Mouse (Mus musculus): Measurements from ENCODE around the gene Nop16.
A peak's percentile ranks its signal among the peaks of the same experiment; 100 is the strongest.

Nop16 gene

GRCm38 (mm10) chr13:54596107-54596690, 6.3 kb upstream of the Nop16 start:
- no peak for DNase-seq (ENCODE audit: low spot score in 2 of 2)

DNA sequence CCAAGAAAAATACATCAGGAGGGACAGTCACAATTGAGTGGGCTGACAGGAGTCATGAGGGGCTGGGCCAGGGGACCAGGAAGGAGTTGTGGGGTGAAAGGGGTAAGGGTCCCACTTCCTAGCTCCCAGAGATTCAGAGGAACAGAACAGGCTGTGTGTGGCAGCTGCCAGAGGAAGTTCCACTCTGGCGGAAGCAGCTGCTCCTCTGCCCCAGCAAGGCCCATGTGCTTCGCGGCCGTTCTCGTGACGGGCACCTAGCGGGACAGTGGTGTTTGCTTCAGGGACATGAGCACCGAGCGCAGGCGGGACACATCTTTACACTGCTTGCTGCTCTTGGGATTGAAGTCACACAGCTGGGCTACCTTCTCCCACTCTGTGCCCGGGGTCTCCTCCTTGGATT, 3.7 kb upstream of the Nop16 start:
- DNase-seq (ENCODE audit: low spot score in 2 of 2), result no peak

DNA sequence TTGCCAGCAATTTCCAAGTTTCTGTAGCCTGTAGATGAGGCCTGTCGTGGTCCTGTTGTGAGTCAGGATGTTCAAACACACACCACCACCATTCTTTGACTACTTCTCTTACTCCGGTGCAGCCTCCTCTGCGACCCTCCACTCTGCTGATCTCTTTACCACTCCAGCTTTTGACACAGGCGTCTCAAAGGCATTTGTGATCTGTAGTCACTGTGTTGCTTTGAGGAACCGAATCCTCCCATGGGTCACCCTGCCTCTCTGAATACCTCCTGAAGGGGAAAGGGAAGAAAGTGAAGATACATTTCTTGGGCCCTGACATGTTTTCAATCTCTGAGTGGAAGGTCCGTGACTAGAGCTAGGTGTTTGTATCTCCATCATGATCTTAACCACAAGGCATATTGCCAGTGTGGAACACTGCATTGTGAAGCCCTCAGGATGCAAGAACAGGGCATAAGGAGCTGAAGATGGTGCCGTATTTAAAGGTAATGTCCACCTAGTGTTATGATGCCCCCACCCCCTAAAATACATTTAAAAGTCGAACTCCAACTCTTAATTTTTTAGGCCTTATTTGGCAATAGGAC, 2.0 kb upstream of the Nop16 start:
- no peak for DNase-seq (ENCODE audit: low spot score in 2 of 2)

GRCm38 (mm10) chr13:54589414-54589995, 385 bp downstream of the Nop16 start:
- DNase-seq (ENCODE audit: low spot score in 2 of 2), result no peak

DNA sequence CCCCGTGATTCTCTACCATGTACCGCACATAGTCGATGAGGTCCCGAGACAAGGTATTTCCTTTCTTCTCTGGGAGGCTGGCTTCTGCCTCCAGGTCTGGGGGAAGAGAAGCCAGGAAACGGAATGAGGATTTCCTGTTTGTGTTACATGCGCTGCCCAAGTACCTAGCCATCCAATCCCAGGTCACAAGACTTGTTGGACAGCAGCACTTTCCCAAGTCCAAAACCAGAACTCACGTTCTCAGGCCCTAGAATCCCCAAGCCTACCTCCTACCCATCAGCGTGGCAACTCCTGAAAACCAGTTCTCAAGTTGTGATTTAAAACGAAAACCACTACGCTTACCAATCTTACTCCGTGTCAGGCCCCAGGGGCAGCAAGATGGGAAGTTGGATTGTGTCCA, 4.1 kb downstream of the Nop16 start:
- no peak for DNase-seq (ENCODE audit: low spot score in 2 of 2)

DNA sequence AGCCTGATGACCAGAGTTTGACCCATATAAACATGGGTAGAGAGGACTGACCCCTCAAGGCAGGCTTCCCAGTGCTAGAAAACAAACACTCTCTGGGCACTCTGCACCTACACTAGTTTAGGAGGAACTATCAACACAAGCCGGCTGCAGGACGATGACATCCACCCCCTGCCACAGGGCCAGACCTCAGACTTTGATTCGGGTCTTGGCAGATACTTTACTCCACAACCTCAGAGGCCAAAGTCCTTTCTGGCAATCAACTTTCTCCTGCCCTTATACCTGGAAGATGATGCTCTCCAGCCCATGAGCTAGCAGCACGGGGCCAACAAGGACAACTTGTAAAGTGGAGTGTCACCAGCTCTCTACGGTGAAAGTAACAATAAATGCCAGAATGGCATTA, 7.0 kb downstream of the Nop16 start:
- no peak for DNase-seq (ENCODE audit: low spot score in 2 of 2)

GRCm38 (mm10) chr13:54582126-54582525, 7.8 kb downstream of the Nop16 start:
- no peak for DNase-seq (ENCODE audit: low spot score in 2 of 2)

DNA sequence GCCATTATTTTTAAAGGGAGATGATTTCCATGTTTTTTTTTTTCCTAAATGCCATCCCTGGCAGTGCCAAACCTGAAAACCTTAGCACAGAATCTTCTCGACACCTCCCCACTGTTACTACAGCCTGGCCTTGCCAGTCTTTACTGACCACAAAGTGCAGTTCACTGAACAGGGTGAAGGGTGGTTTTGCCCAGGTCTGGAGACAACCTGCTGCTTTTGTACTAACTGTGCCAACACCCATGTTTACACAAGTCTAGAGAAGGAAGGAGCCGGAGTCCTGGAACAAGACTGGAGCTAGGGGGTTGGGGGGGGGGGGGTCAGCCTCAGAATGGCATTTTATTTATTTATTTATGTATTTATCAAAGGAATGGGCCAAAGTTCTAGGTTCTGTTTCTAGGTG, 8.5 kb downstream of the Nop16 start:
- DNase-seq (ENCODE audit: low spot score in 2 of 2), result no peak

- DNase-seq (ENCODE audit: low spot score in 2 of 2), result peak in 1 of 2 experiments; percentile 55
These were observed 12.0 kb downstream of the Nop16 start for GRCm38 (mm10) chr13:54577652-54578507.

DNA sequence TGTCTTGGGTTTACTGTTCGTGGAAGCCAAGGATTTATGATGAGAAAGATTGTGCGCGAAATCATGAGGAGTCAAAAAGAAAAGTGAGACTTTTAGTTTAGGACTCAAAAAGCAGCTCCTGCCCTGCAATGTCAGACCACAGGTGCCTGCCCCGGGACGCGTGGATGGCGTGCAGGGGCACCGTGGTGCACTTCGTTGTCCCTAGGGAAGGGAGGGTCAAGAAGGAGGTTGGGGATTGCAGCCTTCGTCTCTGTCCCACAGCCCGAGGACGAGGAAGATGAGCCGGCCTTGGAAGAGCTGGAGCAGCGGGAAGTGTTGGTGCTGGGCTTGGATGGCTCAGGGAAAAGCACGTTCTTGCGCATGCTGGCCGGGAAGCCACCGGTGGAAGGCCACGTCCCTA, 14.4 kb downstream of the Nop16 start:
- DNase-seq (ENCODE audit: low spot score in 2 of 2), result peak in 1 of 2 experiments; percentile 21

GRCm38 (mm10) chr13:54574854-54575481, 14.9 kb downstream of the Nop16 start, which contains the start of gene Arl10:
Gene Arl10 (plus strand): TSS chr13:54575015.
- peak; percentile 40 to 71 for DNase-seq (ENCODE audit: low spot score in 2 of 2)

- no peak for DNase-seq (ENCODE audit: low spot score in 2 of 2)
These were observed 17.3 kb downstream of the Nop16 start for GRCm38 (mm10) chr13:54572621-54573020.

DNA sequence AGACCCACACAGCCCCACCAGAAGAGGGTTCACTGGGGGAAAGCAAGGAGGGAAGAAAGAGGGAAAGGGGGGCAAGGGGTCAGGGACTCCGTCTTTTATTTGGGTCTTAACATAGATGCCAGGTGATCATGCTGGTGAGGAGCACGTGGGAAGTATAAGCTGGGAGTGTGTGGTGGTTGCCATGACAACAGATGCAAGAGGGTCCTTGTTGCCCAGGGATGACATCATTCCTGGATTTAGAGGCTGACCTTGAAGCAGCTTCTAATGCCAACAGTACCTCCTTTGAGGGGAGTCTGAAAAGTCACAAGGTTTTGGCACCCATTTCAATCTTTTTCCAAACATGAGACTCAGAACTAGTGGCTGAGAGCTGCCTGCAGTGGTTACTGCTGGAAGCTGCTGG, 18.3 kb downstream of the Nop16 start:
- DNase-seq (ENCODE audit: low spot score in 2 of 2), result no peak

GRCm38 (mm10) chr13:54570736-54571135, 19.2 kb downstream of the Nop16 start:
- no peak for DNase-seq (ENCODE audit: low spot score in 2 of 2)

GRCm38 (mm10) chr13:54569282-54569681, 20.6 kb downstream of the Nop16 start:
- no peak for DNase-seq (ENCODE audit: low spot score in 2 of 2)

DNA sequence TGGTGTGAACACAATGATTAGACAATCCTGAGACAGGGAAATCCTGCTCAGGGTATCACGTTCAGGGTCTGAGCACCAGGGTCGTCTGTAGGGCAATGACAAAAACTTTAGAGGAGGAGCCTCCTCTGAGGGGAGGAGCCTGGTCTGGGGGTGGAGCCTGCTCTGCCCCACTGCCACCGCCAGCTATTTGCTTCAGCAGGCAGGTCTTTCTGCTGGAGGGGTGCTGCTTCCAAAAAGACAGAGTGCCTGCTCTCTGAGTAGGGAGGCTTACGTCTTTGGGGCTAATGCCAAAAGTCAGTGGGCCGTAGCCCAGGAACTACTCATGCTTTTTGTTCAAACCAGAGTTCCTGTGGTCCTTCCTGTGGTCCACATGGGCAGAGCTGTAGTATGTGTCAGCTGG, 21.5 kb downstream of the Nop16 start:
- no peak for DNase-seq (ENCODE audit: low spot score in 2 of 2)

- peak in 1 of 2 experiments; percentile 55 for DNase-seq (ENCODE audit: low spot score in 2 of 2)
These were observed 24.1 kb downstream of the Nop16 start for GRCm38 (mm10) chr13:54565594-54566345.

- peak; percentile 95 to 99 for DNase-seq (ENCODE audit: low spot score in 2 of 2)
These were observed 24.7 kb downstream of the Nop16 start, which contains the start of gene 4833439L19Rik for GRCm38 (mm10) chr13:54565201-54565581. Gene 4833439L19Rik (minus strand): TSS chr13:54565435.

- no peak for DNase-seq (ENCODE audit: low spot score in 2 of 2)
These were observed 25.4 kb downstream of the Nop16 start for GRCm38 (mm10) chr13:54564232-54565200.

- DNase-seq (ENCODE audit: low spot score in 2 of 2), result no peak
These were observed 27.3 kb downstream of the Nop16 start for GRCm38 (mm10) chr13:54562562-54562961.
